15 mouse cellular contexts compared by ENCODE assay signal in the genomic region with DNA sequence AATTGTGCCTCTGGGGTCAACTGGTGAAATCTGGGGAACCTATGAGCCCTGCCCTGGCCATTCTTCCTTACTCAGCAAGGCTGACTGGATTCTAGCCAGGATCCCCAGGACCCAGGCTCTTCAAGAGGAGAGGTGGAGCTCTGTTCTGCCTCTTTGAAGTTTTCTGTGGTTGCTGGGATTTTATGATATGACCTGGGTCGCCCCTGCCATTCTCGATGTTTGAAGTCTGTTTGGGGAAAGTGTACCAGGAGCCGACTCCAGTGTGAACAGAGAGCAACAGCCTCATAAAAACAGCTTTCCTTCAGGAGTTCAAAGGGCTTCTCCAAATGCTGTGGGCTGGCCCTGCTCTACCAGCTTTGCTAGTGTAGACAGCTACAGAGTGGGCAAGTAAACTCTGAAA.
DNase-seq lines count a peak whose midpoint lies in the region; ATAC-seq and TF ChIP-seq lines count a peak whose summit lies in the region.
"Had no signal": no experiment of that assay in that cellular context is flagged by ENCODE, and none has a peak within 500 bp of the region (broad histone marks: within the 10 kb centered on the region; RNA-seq: fewer than 3 reads in every experiment).

No protein-coding gene starts in this region.

- TF ChIP-seq CTCF in kidney, adult 2 months (conservative IDR thresholded peaks at IDR 0.05; ENCODE audit: insufficient read depth, insufficient read length, low read depth, low read length) = no peak

- H3K4me3 ChIP-seq in midbrain, embryonic 11.5 days (ENCODE audit: low read depth, low read length) = no peak overlapping the region
- H3K4me3 ChIP-seq in midbrain, embryonic 13.5 days (replicated peaks) = no peak overlapping the region
- H3K4me3 ChIP-seq in kidney, adult 2 months (ENCODE audit: insufficient read depth, low read depth, low read length) = no peak overlapping the region
- H3K4me3 ChIP-seq in stomach, embryonic 15.5 days (replicated peaks) = no peak overlapping the region
- H3K4me3 ChIP-seq: layer of hippocampus, adult 2 months; midbrain, embryonic 15.5 days; neural tube, embryonic 12.5 days had no signal

- H3K9me3 ChIP-seq in midbrain, embryonic 11.5 days (ENCODE audit: control insufficient read depth, low read length) = no peaks in the 10 kb centered on the region
- H3K9me3 ChIP-seq in midbrain, embryonic 13.5 days = no peaks in the 10 kb centered on the region
- no peaks in the 10 kb centered on the region for H3K9me3 ChIP-seq in stomach, embryonic 15.5 days
- H3K9me3 ChIP-seq: midbrain, embryonic 15.5 days; neural tube, embryonic 12.5 days had no signal

- TF ChIP-seq POLR2A in kidney, adult 2 months (IDR thresholded peaks at IDR 0.05; ENCODE audit: low read depth, low read length) = no peak

- no peak overlapping the region for H3K9ac ChIP-seq in midbrain, embryonic 11.5 days (ENCODE audit: low read length)
- H3K9ac ChIP-seq in midbrain, embryonic 13.5 days (replicated peaks) = no peak overlapping the region
- no peak overlapping the region for H3K9ac ChIP-seq in stomach, embryonic 15.5 days
- H3K9ac ChIP-seq: midbrain, embryonic 15.5 days; neural tube, embryonic 12.5 days had no signal

- H3K4me1 ChIP-seq in midbrain, embryonic 11.5 days (ENCODE audit: control insufficient read depth, insufficient read depth, low read length) = no peaks in the 10 kb centered on the region
- H3K4me1 ChIP-seq in midbrain, embryonic 13.5 days (replicated peaks) = no peaks in the 10 kb centered on the region
- peaks cover 33% of the 10 kb centered on the region for H3K4me1 ChIP-seq in kidney, adult 2 months (ENCODE audit: control insufficient read depth, insufficient read depth, low read length)
- H3K4me1 ChIP-seq in stomach, embryonic 15.5 days = peaks cover 32% of the 10 kb centered on the region
- H3K4me1 ChIP-seq: midbrain, embryonic 15.5 days; neural tube, embryonic 12.5 days had no signal

- H3K4me2 ChIP-seq in midbrain, embryonic 11.5 days = no peak overlapping the region
- H3K4me2 ChIP-seq in midbrain, embryonic 13.5 days (replicated peaks) = no peak overlapping the region
- H3K4me2 ChIP-seq in stomach, embryonic 15.5 days = no peak overlapping the region
- H3K4me2 ChIP-seq: midbrain, embryonic 15.5 days; neural tube, embryonic 12.5 days had no signal

- no peak overlapping the region for H3K27ac ChIP-seq in midbrain, embryonic 11.5 days (ENCODE audit: low read depth, low read length)
- no peak overlapping the region for H3K27ac ChIP-seq in midbrain, embryonic 13.5 days
- H3K27ac ChIP-seq in kidney, adult 2 months (ENCODE audit: insufficient read depth, low read depth, low read length) = 0 out of 2 replicates have a peak overlapping the region, but pooled peaks have one; percentile 26
- H3K27ac ChIP-seq in stomach, embryonic 15.5 days = 0 out of 2 replicates have a peak overlapping the region, but pooled peaks have one; percentile 18
- H3K27ac ChIP-seq: layer of hippocampus, adult 2 months; midbrain, embryonic 15.5 days; neural tube, embryonic 12.5 days had no signal

- no peaks in the 10 kb centered on the region for H3K36me3 ChIP-seq in midbrain, embryonic 11.5 days (ENCODE audit: control insufficient read depth, insufficient read depth, low read length)
- peaks cover 15% of the 10 kb centered on the region for H3K36me3 ChIP-seq in midbrain, embryonic 13.5 days
- H3K36me3 ChIP-seq in kidney, adult 2 months (ENCODE audit: control insufficient read depth, insufficient read depth, low read length) = no peaks in the 10 kb centered on the region
- no peaks in the 10 kb centered on the region for H3K36me3 ChIP-seq in stomach, embryonic 15.5 days

- no peaks in the 10 kb centered on the region for H3K27me3 ChIP-seq in midbrain, embryonic 11.5 days (ENCODE audit: control insufficient read depth, insufficient read depth, low read length)
- H3K27me3 ChIP-seq in midbrain, embryonic 13.5 days = no peaks in the 10 kb centered on the region
- no peaks in the 10 kb centered on the region for H3K27me3 ChIP-seq in kidney, adult 2 months (replicated peaks; ENCODE audit: control insufficient read depth, insufficient read depth, low read length)
- H3K27me3 ChIP-seq in stomach, embryonic 15.5 days (replicated peaks) = no peaks in the 10 kb centered on the region
- H3K27me3 ChIP-seq: CH12.LX; midbrain, embryonic 15.5 days; neural tube, embryonic 12.5 days had no signal

- DNase-seq in midbrain, embryonic 11.5 days (ENCODE audit: low spot score, missing footprints) = peak; percentile 35
- DNase-seq in kidney, adult 2 months = peak; percentile 84
- DNase-seq in kidney, postnatal 10 days = peak; percentile 68
- no peak for DNase-seq in right cerebral cortex, adult 2 months (ENCODE audit: low spot score in 2 of 2)
- no peak for DNase-seq in gastrocnemius, adult 8-10 months (ENCODE audit: low spot score in 2 of 2)
- DNase-seq: heart, adult 11 months; heart, postnatal 4 days; retina, postnatal 1 day; thymus, postnatal 25 days had no signal

- 70% methylated on average over 3 of the region's 3 CpGs for WGBS in midbrain, embryonic 11.5 days
- whole genome bisulfite sequencing in midbrain, embryonic 13.5 days = 76% methylated on average over 3 of the region's 3 CpGs
- WGBS in kidney, adult 2 months = 24% methylated on average over 3 of the region's 3 CpGs
- 45% methylated on average over 3 of the region's 3 CpGs for WGBS in stomach, embryonic 15.5 days

- ATAC-seq in midbrain, embryonic 11.5 days (ENCODE audit: low FRiP score) = no peak
- ATAC-seq in midbrain, embryonic 13.5 days = no peak
- 0 out of 2 replicates have a peak, but pooled peaks have one; percentile 10 for ATAC-seq in stomach, embryonic 15.5 days (ENCODE audit: insufficient read depth, low FRiP score, low read depth)
- ATAC-seq: midbrain, embryonic 15.5 days had no signal

Comparison
In these comparisons a context has a peak if more than half of its experiments do, and no peak if none do; other contexts are left out.
1. DNase-seq: peak in midbrain, embryonic 11.5 days (single experiment), kidney, adult 2 months (single experiment) and kidney, postnatal 10 days (single experiment); none in right cerebral cortex, adult 2 months (0 of 2) and gastrocnemius, adult 8-10 months (0 of 2).
2. H3K27ac ChIP-seq: peak in kidney, adult 2 months (single experiment) and stomach, embryonic 15.5 days (single experiment); none in midbrain, embryonic 11.5 days (single experiment) and midbrain, embryonic 13.5 days (single experiment).